Mouse (Mus musculus) forebrain, embryonic 16.5 days (tissue): ENCODE results near the gene Ccdc92b. TPM values are rescaled to one million over a fixed set of nuclear protein-coding genes. Genes with fewer than 3 reads are reported as not detected.
"Not testable (repeated sequence)": the region's sequence is repeated elsewhere in the genome, so short reads cannot be mapped to it uniquely, and the experiment has no call there.

Experiments used
- ATAC-seq: fragments of 200-750 bp; cut with Nextera tagmentation; 2 replicates; pipeline ENCODE4 v1.8.0; 2017; ENCODE audit warnings: mild to moderate bottlenecking, moderate library complexity
- H3K27ac ChIP-seq: fragments of 300-500 bp; sonication (generic); 2 replicates; pipeline ENCODE4 v1.5.1; 2014; ENCODE audit warnings: low read length, control low read depth
- H3K27me3 ChIP-seq: fragments of 300-500 bp; sonication (generic); replicated peaks from 2 replicates; pipeline ENCODE4 v1.6.1; 2014; ENCODE audit warnings: low read length; ENCODE audit not compliant: control insufficient read depth, insufficient read depth
- H3K36me3 ChIP-seq: fragments of 300-500 bp; sonication (generic); 2 replicates; pipeline ENCODE4 v1.6.1; 2014; ENCODE audit not compliant: control insufficient read depth, insufficient read depth
- H3K4me1 ChIP-seq: fragments of 300-500 bp; sonication (generic); replicated peaks from 2 replicates; pipeline ENCODE4 v1.6.1; 2014; ENCODE audit warnings: low read length; ENCODE audit not compliant: control insufficient read depth, insufficient read depth
- H3K4me2 ChIP-seq: fragments of 300-500 bp; sonication (generic); 2 replicates; pipeline ENCODE4 v1.6.1; 2014; ENCODE audit warnings: mild to moderate bottlenecking, low read length, control low read depth
- H3K4me3 ChIP-seq: fragments of 300-500 bp; sonication (generic); replicated peaks from 2 replicates; pipeline ENCODE4 v1.5.1; 2014; ENCODE audit warnings: mild to moderate bottlenecking, low read length, control low read depth
- H3K9ac ChIP-seq: fragments of 300-500 bp; sonication (generic); replicated peaks from 2 replicates; pipeline ENCODE4 v1.6.1; 2014; ENCODE audit warnings: low read depth, low read length, control low read depth
- H3K9me3 ChIP-seq: fragments of 300-500 bp; sonication (generic); 2 replicates; pipeline ENCODE4 v1.6.1; 2016; ENCODE audit warnings: low read length; ENCODE audit not compliant: control insufficient read depth
- whole genome bisulfite sequencing: fragments of 180-500 bp; shearing (Covaris S2); extraction: QIAGEN DNeasy Blood & Tissue Kit; methylation state at CpG from one replicate; pipeline ENCODE4 v1.1.7; 2014; 5-methylcytosine and 5-hydroxymethylcytosine counted together
- polyA plus RNA-seq: library from polyadenylated mRNA; unstranded; fragments of >200 nt; fragmentation: Nextera tagmentation; extraction: Ambion mirVana; gene quantifications from 2 replicates; pipeline ENCODE4 v1.2.1, GENCODE M21; 2015

Gene Ccdc92b
- polyA plus RNA-seq: 3.1 and 3.4 TPM in 2 replicates

DNA sequence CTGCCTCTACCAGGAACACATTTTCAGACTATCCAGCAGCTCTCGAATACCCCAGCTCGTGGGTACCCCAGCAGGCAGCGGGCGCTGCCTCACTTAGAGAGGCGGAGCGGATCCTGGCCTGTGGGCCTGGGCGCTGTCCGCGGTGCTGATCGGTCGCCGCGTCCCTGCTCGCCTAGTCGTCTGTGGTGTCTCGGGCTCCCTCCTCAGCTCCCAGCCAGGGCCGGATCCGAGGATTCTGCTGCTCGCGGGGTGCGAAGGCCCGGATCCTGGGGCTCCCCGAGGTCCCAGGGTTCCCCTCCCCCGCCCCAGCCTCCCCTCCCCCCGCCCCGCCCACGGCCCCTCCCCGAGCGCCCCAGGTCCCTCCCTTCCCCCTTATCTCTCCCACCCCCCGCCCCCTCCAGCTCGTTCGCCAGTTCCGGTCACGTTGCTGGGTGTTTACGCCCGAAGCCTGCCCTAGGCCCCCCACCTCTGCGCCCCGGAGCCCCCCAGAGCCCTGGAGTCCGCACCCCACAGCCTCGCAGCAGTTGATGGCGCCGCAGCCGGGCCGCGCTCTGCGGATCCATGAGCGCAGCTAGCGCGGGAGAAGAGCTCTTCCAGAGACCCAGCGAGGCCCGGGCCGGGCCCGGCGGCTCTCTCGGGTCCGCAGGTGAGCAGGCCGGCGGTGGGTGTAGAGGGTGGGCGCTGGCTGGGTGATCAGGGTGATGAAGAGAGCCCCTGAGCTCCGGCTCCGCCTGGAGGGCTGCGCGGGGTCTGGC lies at the start of gene Ccdc92b:
Ccdc92b (plus strand) TSS at position 405 of the 755 bp plus-strand sequence.
- Histone ChIP-seq H3K36me3 (no peaks in the 10 kb centered on the region), H3K9ac (peak within 1 kb of the TSS; percentile 83), H3K27me3 (peaks cover 18% of the 10 kb centered on the region), H3K4me3 (peak within 1 kb of the TSS; percentile 74), H3K9me3 (no peaks in the 10 kb centered on the region), H3K4me2 (peak within 1 kb of the TSS; percentile 62), H3K4me1 (peaks cover 7% of the 10 kb centered on the region), H3K27ac (no peak within 1 kb of the TSS)
- peak; percentile 90 for ATAC-seq
- WGBS: under 1% methylated on average over 52 of the region's 63 CpGs

DNA sequence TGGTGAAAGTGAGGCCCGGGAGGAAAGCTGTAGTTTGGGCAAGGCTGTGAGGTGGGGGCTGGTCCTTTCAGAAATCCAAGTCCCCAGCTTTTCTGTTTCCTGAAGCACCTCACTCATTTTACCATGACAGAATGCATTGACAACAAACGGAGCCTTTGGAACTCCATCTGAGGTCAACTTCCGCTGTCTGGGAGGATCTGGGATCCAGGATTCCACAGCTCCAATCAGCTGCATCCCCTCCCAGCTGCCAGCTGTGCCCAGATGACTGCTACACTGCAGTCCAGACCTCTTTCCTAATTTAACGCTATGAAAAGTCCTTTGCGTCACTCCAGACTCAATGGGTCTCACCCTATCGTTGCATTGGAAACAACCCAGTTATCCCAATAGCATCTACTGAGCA lies 49.7 kb upstream of the Ccdc92b start:
- H3K27ac ChIP-seq: no peak overlapping the region
- WGBS: 76% methylated on average over 6 of the region's 6 CpGs

DNA sequence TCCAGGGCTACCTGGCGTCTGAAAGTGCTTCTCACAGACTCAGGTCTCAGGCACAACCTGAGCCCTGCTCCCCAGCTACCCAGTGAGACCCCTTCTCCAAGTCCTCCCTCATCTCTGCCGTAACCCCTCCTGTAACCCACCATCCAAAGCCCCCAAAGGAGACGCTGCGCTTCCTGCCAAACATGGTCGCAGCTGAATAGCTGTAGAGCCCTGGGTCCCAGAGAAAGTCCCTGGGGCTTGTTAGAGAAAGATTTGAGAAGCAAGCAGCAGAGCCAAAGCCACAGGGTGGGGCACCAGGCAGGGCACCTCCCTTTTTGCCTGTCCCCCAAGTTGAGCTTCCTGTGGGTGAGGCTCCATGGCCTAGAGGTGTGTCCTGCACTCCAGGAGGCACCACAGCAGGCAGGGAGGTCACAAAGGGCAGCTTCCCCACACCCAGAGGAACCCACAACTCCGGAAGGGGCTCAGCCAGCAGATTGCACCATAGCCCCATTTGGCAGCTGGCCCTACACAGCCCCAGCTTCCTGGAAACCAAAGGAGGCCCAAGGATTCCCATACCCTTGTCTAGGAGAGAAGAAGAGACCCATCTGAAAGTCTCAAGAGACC lies 46.8 kb upstream of the Ccdc92b start:
- no peak for ATAC-seq
- 79% methylated on average over 6 of the region's 6 CpGs for WGBS

More for the DNA sequence above, 49.7 kb upstream of the Ccdc92b start:
- no peak overlapping the region for H3K9ac ChIP-seq
- no peaks in the 10 kb centered on the region for H3K27me3 ChIP-seq
- ATAC-seq: no peak
- no peaks in the 10 kb centered on the region for H3K36me3 ChIP-seq
- H3K9me3 ChIP-seq: no peaks in the 10 kb centered on the region
- no peaks in the 10 kb centered on the region; the same call in 1 of the 2 replicates for H3K4me1 ChIP-seq
- H3K4me2 ChIP-seq: no peak overlapping the region
- no peak overlapping the region for H3K4me3 ChIP-seq

DNA sequence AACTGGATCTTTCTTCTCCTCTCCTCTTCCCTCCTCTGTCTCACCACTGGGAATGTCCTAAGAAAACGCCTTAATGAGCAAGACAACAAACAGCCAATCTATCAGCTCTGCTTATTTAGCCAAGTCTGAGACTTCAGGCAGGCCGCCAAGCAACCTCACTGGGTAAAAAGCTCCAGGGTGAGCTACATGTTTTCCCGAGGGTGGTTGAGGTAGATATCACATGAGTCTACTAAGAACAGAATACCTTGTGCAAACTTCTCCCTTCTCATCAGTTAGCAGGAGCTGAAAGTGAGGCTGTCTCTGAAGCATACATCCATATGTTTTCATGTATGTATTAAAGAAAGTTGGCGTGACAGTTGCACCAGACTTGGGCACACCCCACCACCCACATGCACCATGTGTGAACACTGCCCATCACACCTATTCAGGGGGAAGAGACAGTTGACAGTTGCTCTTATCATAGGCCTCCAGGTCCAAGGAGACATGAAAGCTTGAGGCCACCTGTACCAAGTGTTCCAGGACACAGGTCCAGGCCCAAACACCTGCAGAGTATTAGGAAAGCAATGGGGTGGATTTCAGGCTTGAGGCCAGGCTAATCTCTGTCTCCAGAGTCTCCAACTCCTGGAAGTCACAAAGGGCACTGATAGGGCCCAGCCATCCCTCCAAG lies 44.5 kb upstream of the Ccdc92b start:
- Histone ChIP-seq H3K4me1 (peaks cover 5% of the 10 kb centered on the region), H3K27ac (no peak overlapping the region), H3K36me3 (no peaks in the 10 kb centered on the region), H3K9ac (no peak overlapping the region), H3K4me2 (no peak overlapping the region), H3K9me3 (no peaks in the 10 kb centered on the region), H3K4me3 (no peak overlapping the region), H3K27me3 (no peaks in the 10 kb centered on the region)
- 58% methylated on average over 4 of the region's 4 CpGs for WGBS
- ATAC-seq: no peak

More for the DNA sequence above, 46.8 kb upstream of the Ccdc92b start:
- Histone ChIP-seq H3K36me3 (no peaks in the 10 kb centered on the region), H3K4me2 (no peak overlapping the region), H3K9ac (no peak overlapping the region), H3K9me3 (no peaks in the 10 kb centered on the region), H3K27me3 (no peaks in the 10 kb centered on the region), H3K27ac (no peak overlapping the region), H3K4me1 (peaks cover 5% of the 10 kb centered on the region), H3K4me3 (no peak overlapping the region)

DNA sequence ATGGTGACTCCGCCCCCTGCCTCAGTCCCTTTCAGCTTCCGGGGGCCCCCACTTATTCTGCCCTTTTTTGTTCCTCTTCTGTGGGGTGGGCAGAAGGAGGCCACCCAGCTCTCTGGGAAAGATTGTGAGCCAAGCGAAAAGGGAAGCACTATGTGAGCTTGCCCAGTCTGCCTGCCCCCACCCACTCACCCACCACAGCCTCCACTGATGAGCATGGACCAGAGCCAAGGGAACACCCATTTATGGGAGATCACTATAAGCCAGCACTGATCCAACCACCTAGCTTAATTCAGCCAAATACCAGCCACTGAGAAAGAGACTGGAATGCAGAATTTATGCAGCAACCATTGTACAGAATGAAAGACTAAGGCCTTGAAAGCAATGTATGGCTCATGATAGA lies 43.5 kb upstream of the Ccdc92b start:
- Histone ChIP-seq H3K27me3 (no peaks in the 10 kb centered on the region), H3K4me2 (no peak overlapping the region), H3K9ac (no peak overlapping the region), H3K4me3 (no peak overlapping the region), H3K4me1 (peaks cover 5% of the 10 kb centered on the region), H3K27ac (no peak overlapping the region), H3K36me3 (no peaks in the 10 kb centered on the region), H3K9me3 (no peaks in the 10 kb centered on the region)
- WGBS: 39% methylated on average over 3 of the region's 3 CpGs
- ATAC-seq: peak; percentile 45; the same call in 1 of the 2 replicates

DNA sequence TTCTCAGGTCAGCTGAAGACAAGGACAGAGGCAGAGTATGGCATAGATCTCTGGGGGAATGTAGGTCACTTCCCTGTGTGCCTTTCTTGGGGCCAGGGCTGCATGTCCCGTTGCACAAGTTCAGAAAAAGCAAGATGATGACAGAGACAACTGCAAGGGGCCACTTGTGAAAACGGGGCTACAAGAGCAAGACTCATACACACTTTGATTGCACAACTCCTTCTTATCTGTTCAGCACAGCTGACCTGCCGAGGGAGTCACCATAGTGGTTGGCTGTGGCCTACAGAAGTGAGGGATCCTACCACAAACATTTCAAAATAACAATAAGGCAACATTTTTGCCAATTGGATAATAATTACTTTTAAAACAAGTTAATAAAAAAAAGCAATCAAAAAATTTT lies 42.3 kb upstream of the Ccdc92b start:
- Histone ChIP-seq H3K9me3 (no peaks in the 10 kb centered on the region), H3K4me3 (no peak overlapping the region), H3K9ac (no peak overlapping the region), H3K36me3 (no peaks in the 10 kb centered on the region), H3K4me1 (peaks cover 5% of the 10 kb centered on the region), H3K27ac (no peak overlapping the region), H3K4me2 (no peak overlapping the region), H3K27me3 (no peaks in the 10 kb centered on the region)
- WGBS: 81% methylated on average over 3 of the region's 3 CpGs
- ATAC-seq: no peak

DNA sequence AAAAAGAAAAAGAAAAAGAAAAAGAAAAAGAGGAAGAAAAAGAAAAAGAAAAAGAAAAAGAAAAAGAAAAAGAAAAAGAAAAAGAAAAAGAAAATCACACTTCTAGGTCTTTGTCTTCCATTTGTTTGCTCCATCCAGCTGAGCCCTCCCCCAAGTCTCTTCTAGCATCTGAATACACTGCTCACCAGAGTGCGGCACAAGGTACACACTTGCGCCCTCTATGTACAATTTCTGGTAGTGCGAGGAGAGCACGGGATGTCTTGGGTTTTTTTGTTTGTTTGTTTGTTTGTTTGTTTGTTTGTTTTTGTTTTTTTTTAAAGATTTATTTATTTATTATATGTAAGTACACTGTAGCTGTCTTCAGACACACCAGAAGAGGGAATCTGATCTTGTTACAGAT lies 38.1 kb upstream of the Ccdc92b start:
- H3K36me3 ChIP-seq, H3K9ac ChIP-seq, H3K4me1 ChIP-seq, H3K4me2 ChIP-seq, H3K27ac ChIP-seq, ATAC-seq, H3K9me3 ChIP-seq, H3K4me3 ChIP-seq, H3K27me3 ChIP-seq: not testable (repeated sequence)
- WGBS: 58% methylated on average over 4 of the region's 4 CpGs

DNA sequence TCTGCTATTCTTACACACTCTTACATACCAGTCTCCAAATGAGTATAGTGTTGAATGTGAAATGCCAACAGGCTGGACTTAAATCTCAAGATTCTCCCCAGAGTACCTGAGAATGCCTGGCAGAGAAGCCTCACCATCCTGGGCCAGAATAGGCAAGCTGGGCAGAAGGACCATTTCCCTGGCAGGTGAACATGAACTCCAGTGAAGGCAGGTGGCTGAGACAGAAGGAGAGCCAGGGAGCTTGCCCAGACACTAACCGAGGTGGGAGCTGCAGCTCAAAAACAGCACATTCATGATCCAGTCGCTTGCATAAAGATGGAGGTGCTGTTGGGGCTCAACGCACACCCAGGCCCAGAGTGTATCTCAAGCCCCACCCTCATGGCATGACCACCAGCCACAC lies 36.9 kb upstream of the Ccdc92b start:
- H3K27me3 ChIP-seq: peaks cover under 1% of the 10 kb centered on the region; the same call in 1 of the 2 replicates
- H3K27ac ChIP-seq: no peak overlapping the region
- 91% methylated on average over 3 of the region's 3 CpGs for WGBS
- no peak overlapping the region for H3K9ac ChIP-seq
- no peak overlapping the region for H3K4me2 ChIP-seq
- no peaks in the 10 kb centered on the region for H3K36me3 ChIP-seq
- no peak overlapping the region for H3K4me3 ChIP-seq
- H3K9me3 ChIP-seq: no peaks in the 10 kb centered on the region
- 0 out of 2 replicates have a peak, but pooled peaks cover 6% of the 10 kb centered on the region for H3K4me1 ChIP-seq
- ATAC-seq: no peak

DNA sequence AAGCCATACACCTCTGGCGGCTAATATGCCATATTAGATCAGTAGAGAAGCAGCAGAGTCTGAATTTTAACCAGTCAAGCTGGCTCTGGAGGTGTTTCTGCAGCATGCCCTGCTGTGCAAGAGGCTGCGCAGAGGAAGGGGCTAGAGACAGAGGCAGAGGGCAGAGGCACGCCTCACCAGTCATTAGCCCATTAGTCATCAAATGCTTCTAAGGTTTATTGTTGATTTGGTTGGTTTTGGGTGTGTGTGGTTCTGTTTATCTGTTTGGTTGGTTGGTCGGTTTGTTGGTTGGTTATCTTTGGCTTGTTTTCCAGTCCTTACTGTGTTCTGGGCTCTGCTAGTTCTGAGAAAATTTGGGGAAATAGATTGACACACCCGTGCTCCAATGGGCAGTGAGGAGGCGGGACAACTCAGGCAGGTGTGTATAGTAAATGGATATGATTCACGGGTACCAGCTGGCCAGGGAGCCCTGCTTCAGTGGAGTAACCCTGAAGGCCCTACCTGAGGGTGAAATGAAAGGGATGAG lies 35.5 kb upstream of the Ccdc92b start:
- peaks cover 12% of the 10 kb centered on the region for H3K27me3 ChIP-seq
- 0 out of 2 replicates have a peak, but pooled peaks cover 8% of the 10 kb centered on the region for H3K4me1 ChIP-seq
- no peak overlapping the region for H3K27ac ChIP-seq
- H3K9me3 ChIP-seq: no peaks in the 10 kb centered on the region
- H3K9ac ChIP-seq: no peak overlapping the region
- H3K36me3 ChIP-seq: no peaks in the 10 kb centered on the region
- WGBS: 73% methylated on average over 7 of the region's 7 CpGs
- no peak overlapping the region for H3K4me3 ChIP-seq
- ATAC-seq: no peak
- no peak overlapping the region for H3K4me2 ChIP-seq
